Mouse (Mus musculus) lung, postnatal 0 days (tissue): ENCODE results near the gene Rabl3. TPM values are rescaled to one million over a fixed set of nuclear protein-coding genes. Genes with fewer than 3 reads are reported as not detected.
A peak's percentile ranks its signal among the peaks of the same experiment; 100 is the strongest.

Experiments used
- ATAC-seq: fragments of 200-750 bp; cut with Nextera tagmentation; 2 replicates; pipeline ENCODE4 v1.8.0; 2017; ENCODE audit warnings: moderate library complexity
- DNase-seq: peaks from one replicate; pipeline ENCODE4 v3.0.0-alpha.2; 2016; ENCODE audit warnings: low spot score
- H3K27ac ChIP-seq: fragments of 300-500 bp; sonication (generic); 2 replicates; pipeline ENCODE4 v1.5.1; 2014; ENCODE audit warnings: antibody characterized with exemption, mild to moderate bottlenecking, low read length, mixed read lengths
- H3K27me3 ChIP-seq: fragments of 300-500 bp; sonication (generic); replicated peaks from 2 replicates; pipeline ENCODE4 v1.6.1; 2014; ENCODE audit warnings: low read length, mixed read lengths; ENCODE audit not compliant: insufficient read depth
- H3K36me3 ChIP-seq: fragments of 300-500 bp; sonication (generic); 2 replicates; pipeline ENCODE4 v1.6.1; 2014; ENCODE audit warnings: low read length, mixed read lengths; ENCODE audit not compliant: insufficient read depth
- H3K4me1 ChIP-seq: fragments of 300-500 bp; sonication (generic); 2 replicates; pipeline ENCODE4 v1.6.1; 2014; ENCODE audit warnings: antibody characterized with exemption, low read depth, low read length, mixed read lengths; ENCODE audit not compliant: insufficient read depth
- H3K4me2 ChIP-seq: fragments of 300-500 bp; sonication (generic); replicated peaks from 2 replicates; pipeline ENCODE4 v1.6.1; 2014; ENCODE audit warnings: low read depth, mild to moderate bottlenecking, low read length, moderate library complexity, mixed read lengths
- H3K4me3 ChIP-seq: fragments of 300-500 bp; sonication (generic); 2 replicates; pipeline ENCODE4 v1.5.1; 2014; ENCODE audit warnings: low read depth, low read length
- H3K9ac ChIP-seq: fragments of 300-500 bp; sonication (generic); replicated peaks from 2 replicates; pipeline ENCODE4 v1.6.1; 2014; ENCODE audit warnings: low read depth, mild to moderate bottlenecking
- H3K9me3 ChIP-seq: fragments of 300-500 bp; sonication (generic); 2 replicates; pipeline ENCODE4 v1.6.1; 2016; ENCODE audit warnings: low read length, mixed read lengths
- CTCF ChIP-seq: IDR thresholded peaks from 2 replicates; pipeline ENCODE4 v1.5.1; 2016; ENCODE audit warnings: antibody characterized with exemption, mild to moderate bottlenecking
- EP300 ChIP-seq: IDR thresholded peaks from 2 replicates; pipeline ENCODE4 v1.6.1; 2016; ENCODE audit warnings: antibody characterized with exemption, mild to moderate bottlenecking, control low read depth
- WGBS: fragments of 180-500 bp; shearing (Covaris S2); extraction: QIAGEN DNeasy Blood & Tissue Kit; methylation state at CpG from one replicate; pipeline ENCODE4 v1.1.7; 2014; 5-methylcytosine and 5-hydroxymethylcytosine counted together
- polyA plus RNA-seq: library from polyadenylated mRNA; unstranded; fragments of >200 nt; fragmentation: Nextera tagmentation; extraction: Ambion mirVana; gene quantifications from 2 replicates; pipeline ENCODE4 v1.2.1, GENCODE M21; 2015

Rabl3 gene
- polyA plus RNA-seq: 11.3 and 12.0 TPM in 2 replicates

- peaks cover 7% of the 10 kb centered on the region; the same call in 1 of the 2 replicates for H3K4me1 ChIP-seq
- no peaks in the 10 kb centered on the region; the same call in 1 of the 2 replicates for H3K36me3 ChIP-seq
- no peaks in the 10 kb centered on the region for H3K27me3 ChIP-seq
- ATAC-seq (peak; percentile 100), DNase-seq (peak; percentile 99)
- WGBS: 2% methylated on average over 41 of the region's 41 CpGs
- H3K9me3 ChIP-seq: no peaks in the 10 kb centered on the region
- peak within 1 kb of the TSS; percentile 87 for H3K27ac ChIP-seq
- peak within 1 kb of the TSS; percentile 83 for H3K9ac ChIP-seq
- H3K4me3 ChIP-seq: peak within 1 kb of the TSS; percentile 61
- TF ChIP-seq EP300: 0 out of 2 replicates have a peak, but pooled peaks have one; percentile 12
- TF ChIP-seq CTCF: peak; percentile 28
- H3K4me2 ChIP-seq: peak within 1 kb of the TSS; percentile 84
These were observed at the start of gene Rabl3, which contains the start of gene Gtf2e1 for GRCm38 (mm10) chr16:37539611-37540580. Gene Rabl3, plus strand, starts transcription at chr16:37539885. Gene Gtf2e1, minus strand, starts transcription at chr16:37539789.

- no peak overlapping the region for H3K9ac ChIP-seq
- H3K4me2 ChIP-seq: no peak overlapping the region
- no peak overlapping the region for H3K27ac ChIP-seq
- DNase-seq (no peak), ATAC-seq (no peak)
- H3K9me3 ChIP-seq: no peaks in the 10 kb centered on the region
- no peaks in the 10 kb centered on the region for H3K27me3 ChIP-seq
- no peak for TF ChIP-seq EP300
- TF ChIP-seq CTCF: no peak
- H3K4me1 ChIP-seq: no peaks in the 10 kb centered on the region
- H3K36me3 ChIP-seq: no peaks in the 10 kb centered on the region
- no peak overlapping the region for H3K4me3 ChIP-seq
- WGBS: 77% methylated on average over 6 of the region's 6 CpGs
These were observed 44.7 kb upstream of the Rabl3 start for GRCm38 (mm10) chr16:37495017-37495416.

- no peak overlapping the region for H3K9ac ChIP-seq
- WGBS: 77% methylated on average over 9 of the region's 9 CpGs
- no peak for TF ChIP-seq CTCF
- TF ChIP-seq EP300: no peak
These were observed 41.1 kb upstream of the Rabl3 start for GRCm38 (mm10) chr16:37498581-37498980.

GRCm38 (mm10) chr16:37504517-37504916 lies 35.2 kb upstream of the Rabl3 start:
- Histone ChIP-seq H3K4me1 (no peaks in the 10 kb centered on the region), H3K4me2 (no peak overlapping the region), H3K27me3 (no peaks in the 10 kb centered on the region), H3K9me3 (no peaks in the 10 kb centered on the region), H3K36me3 (no peaks in the 10 kb centered on the region), H3K9ac (no peak overlapping the region), H3K4me3 (no peak overlapping the region), H3K27ac (no peak overlapping the region)
- no peak for TF ChIP-seq CTCF
- TF ChIP-seq EP300: no peak
- DNase-seq: no peak
- ATAC-seq: no peak
- 65% methylated on average over 1 of the region's 1 CpGs for WGBS

More at GRCm38 (mm10) chr16:37498581-37498980, 41.1 kb upstream of the Rabl3 start:
- Histone ChIP-seq H3K27me3 (no peaks in the 10 kb centered on the region), H3K9me3 (no peaks in the 10 kb centered on the region), H3K36me3 (no peaks in the 10 kb centered on the region), H3K27ac (no peak overlapping the region), H3K4me2 (no peak overlapping the region), H3K4me3 (no peak overlapping the region), H3K4me1 (no peaks in the 10 kb centered on the region)
- ATAC-seq: no peak
- DNase-seq: no peak

- Histone ChIP-seq H3K4me2 (no peak overlapping the region), H3K9me3 (no peaks in the 10 kb centered on the region), H3K4me3 (no peak overlapping the region), H3K4me1 (no peaks in the 10 kb centered on the region), H3K36me3 (0 out of 2 replicates have a peak, but pooled peaks cover 9% of the 10 kb centered on the region), H3K27ac (no peak overlapping the region), H3K27me3 (no peaks in the 10 kb centered on the region), H3K9ac (no peak overlapping the region)
- TF ChIP-seq CTCF (no peak), EP300 (no peak)
- ATAC-seq (no peak), DNase-seq (no peak)
- 74% methylated on average over 9 of the region's 9 CpGs for WGBS
These were observed 32.9 kb upstream of the Rabl3 start for GRCm38 (mm10) chr16:37506751-37507150.

- H3K27ac ChIP-seq: no peak overlapping the region
- H3K9me3 ChIP-seq: no peaks in the 10 kb centered on the region
- ATAC-seq: no peak
- H3K36me3 ChIP-seq: peaks cover 15% of the 10 kb centered on the region; the same call in 1 of the 2 replicates
- no peak for DNase-seq
- no peak overlapping the region for H3K4me2 ChIP-seq
- no peak overlapping the region for H3K4me3 ChIP-seq
- H3K9ac ChIP-seq: no peak overlapping the region
- H3K4me1 ChIP-seq: no peaks in the 10 kb centered on the region
- 95% methylated on average over 15 of the region's 15 CpGs for WGBS
- no peak for TF ChIP-seq EP300
- no peak for TF ChIP-seq CTCF
- no peaks in the 10 kb centered on the region for H3K27me3 ChIP-seq
These were observed 28.2 kb upstream of the Rabl3 start for GRCm38 (mm10) chr16:37511489-37511888.
